Mouse (Mus musculus) B cell, adult 2 months (primary cell): Measurements from ENCODE around the gene Ddx28.
A peak's percentile ranks its signal among the peaks of the same experiment; 100 is the strongest.

Experiments used
- DNase-seq, 2 experiments: peaks; one replicate each; pipeline ENCODE4 v3.0.0; 2022

Gene Ddx28

GRCm38 (mm10) chr8:105965266-105965904 lies 46.3 kb downstream of the Ddx28 start:
- peak; percentile 45 to 52 for DNase-seq

- DNase-seq: no peak
These were observed 47.0 kb downstream of the Ddx28 start for GRCm38 (mm10) chr8:105964506-105965265.

DNA sequence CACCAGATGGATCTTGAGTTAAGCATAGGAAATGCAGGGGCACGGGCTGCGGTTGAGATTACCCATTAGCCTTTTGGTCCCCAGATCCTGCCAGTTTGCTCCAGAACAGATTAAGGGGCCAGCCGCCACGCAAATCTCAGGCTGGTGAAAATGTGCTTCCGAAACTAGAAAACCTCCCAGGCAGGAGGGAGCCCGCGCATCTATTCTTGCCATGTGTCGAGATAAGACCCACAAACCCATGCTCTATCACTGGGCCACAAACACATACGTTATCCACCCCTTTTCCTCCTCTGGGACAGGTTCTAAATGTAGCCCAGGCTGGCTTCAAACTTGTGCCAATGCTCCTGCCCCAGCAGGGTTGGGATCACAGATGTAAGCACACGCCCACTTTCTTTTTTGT lies 50.1 kb downstream of the Ddx28 start:
- DNase-seq: no peak

DNA sequence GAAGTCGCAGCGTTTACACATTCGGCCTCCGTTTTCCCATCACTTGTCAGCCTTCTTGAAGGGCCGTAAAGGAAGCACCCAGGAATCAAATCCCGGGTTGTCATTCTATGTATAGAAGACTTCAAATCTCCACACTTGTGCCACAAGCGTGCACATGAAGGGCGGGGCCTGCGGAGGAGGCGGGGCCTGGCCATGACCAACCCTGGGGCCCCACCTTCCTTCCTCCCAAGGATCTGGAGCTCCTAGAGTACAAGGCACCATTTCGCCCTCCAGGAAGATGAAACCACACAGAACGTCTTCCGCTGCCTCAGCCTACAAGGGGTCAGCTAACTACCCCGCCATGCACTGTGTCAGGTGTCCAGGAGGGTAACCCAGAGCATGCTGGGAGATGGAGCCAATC lies 50.6 kb downstream of the Ddx28 start:
- no peak for DNase-seq
